Mouse (Mus musculus) spleen, postnatal 4 days (tissue): ENCODE measurements around the gene Wwtr1.

Experiments used
- DNase-seq, 2 experiments: peaks; one replicate each; pipeline ENCODE4 v3.0.0; 2022; ENCODE audit warnings: low spot score in 2 of 2

The Wwtr1 gene

GRCm38 (mm10) chr3:57558761-57559160 lies 16.9 kb downstream of the Wwtr1 start:
- no peak for DNase-seq

GRCm38 (mm10) chr3:57557408-57557807 lies 18.3 kb downstream of the Wwtr1 start:
- no peak for DNase-seq

DNA sequence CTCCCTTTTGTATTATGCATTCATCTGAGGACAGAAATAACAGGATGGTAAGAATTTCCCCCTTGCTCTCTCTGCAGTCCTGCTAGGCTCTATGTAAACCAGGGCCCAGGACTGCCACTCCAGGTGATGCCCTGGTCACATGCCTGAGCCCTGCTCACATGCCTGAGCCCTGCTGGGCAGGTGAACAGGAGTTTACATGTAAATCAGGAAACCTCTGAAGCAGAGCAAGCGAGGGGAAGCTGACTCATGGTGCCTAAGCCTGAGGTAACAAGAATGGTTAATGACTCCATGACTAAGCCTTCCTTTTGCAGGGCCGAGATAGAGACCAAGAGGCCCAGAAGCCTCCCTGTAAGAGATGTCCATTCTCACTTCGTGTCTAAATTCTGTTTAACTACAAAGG lies 20.1 kb downstream of the Wwtr1 start:
- no peak for DNase-seq

DNA sequence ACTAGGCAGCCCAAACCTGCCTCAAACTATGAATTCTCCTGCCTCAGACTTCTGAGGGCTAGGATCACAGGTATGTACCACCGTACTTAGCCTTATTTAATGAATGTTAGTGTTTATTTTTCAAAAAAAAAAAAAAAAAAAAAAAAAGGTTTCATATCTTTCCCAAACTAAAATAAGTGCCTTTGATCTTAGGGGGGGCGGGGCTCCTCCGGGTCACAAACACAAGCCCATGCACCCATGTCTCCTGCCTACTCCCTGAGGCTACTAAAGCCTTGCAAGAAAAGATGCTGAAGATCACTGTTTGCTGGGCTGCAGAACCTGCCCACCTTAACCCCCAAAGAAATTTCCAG lies 20.8 kb downstream of the Wwtr1 start:
- DNase-seq, result no peak

DNA sequence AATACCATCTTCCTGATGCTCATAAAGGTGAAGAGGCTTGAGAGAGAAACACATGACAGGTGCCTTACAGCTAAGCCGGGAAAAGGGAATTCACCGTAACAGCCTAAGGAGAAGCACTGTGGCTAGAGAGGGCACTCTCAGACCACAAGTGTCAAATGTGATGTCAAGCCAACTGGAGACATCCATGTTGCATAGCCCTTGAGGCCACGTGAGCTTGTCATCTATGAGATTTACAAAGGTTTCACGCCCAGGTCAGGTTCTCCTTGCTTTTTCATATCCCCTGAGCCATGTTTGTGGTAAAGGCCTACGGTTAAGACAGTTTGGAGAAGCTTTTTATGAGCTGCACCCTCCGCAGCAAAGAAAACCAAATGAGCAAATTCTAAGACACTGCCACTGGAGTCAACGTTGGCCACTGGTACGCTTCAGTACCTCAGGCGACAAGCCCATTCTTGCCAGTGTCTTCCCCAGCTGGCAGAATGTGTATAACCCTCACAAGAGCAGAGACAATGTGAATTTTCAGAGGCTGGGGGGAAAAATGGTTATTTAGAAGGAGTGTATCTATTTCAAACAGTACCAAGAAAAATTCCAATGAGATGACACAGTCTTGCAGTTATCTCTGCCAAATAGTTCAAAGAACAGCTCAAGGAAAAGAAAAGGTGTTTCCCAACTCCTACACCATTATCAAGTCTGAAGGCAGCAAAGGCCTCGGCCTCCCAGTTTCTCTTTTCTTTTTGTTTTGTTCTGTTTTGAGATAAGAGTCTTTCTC lies 21.4 kb downstream of the Wwtr1 start:
- DNase-seq, result no peak

DNA sequence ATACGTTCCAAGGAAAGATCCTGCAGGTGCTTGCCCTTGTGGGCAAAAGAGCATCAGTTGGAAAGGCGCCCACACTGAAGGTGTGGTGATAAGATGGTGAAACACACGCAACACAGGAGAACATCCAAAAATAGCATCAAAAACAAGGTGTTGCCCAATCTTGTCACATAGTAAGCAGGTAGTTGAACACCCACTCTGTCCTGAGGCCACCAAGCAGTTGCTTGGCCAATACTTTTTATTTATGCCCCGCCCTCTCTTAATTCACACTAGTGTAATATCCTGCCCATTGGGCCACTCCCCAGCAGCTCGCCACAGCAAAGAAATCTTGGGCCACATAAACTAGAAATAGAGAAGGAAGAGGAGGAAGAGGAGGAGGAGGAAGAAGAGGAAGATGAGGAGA lies 22.6 kb downstream of the Wwtr1 start:
- DNase-seq, result no peak

- no peak for DNase-seq
Observed at GRCm38 (mm10) chr3:57551210-57551609, 24.5 kb downstream of the Wwtr1 start.

DNA sequence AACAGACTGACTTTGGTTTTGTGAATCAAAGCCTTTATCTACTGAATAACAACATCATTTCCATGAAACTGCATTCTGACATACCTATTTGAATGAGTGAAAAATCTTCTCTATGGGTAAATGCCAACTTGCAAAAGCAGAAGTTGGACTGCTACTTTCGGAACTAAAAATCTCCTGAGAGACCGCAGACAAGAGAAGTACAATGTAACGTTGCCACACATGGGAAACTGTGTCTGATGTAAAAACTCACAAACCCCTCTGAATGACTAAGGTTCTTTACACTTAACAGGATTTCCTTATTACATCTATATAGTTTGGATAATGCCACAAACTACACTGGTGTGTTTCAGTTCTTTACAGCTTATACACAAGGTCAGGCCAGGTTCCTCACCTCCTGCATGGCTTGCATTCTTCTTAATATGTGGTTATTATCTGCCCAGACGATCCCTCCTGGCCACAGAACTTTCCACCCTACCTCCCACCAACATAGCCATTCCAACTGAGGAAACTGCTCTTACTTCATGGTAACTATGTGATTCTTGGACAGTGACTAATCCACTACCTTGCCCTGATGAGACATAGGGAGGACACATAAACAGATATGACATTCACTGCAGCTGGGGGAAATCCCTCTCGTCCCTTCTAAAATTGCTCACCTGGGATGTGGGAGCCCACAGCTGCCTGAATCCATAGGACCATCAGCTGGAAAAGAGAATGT lies 25.1 kb downstream of the Wwtr1 start:
- DNase-seq, result no peak

DNA sequence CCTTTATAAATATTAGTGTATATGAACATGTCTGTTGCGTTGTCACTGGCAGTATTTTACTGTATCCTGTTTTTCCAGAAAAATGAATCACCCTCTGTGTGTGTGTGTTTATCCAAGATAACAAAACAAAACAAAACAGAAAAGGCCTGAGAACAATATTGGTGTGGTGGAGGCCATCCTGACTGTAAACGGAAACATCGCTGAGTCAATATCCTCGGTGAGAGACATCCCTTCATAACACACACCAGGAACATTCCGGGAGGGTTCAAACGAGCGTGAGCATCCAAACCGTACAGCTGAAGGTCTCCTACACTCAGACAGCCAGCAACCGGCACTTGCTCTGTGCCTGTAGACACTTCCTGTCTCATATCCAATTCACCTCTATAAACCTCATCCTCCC lies 31.6 kb downstream of the Wwtr1 start:
- DNase-seq, result no peak

DNA sequence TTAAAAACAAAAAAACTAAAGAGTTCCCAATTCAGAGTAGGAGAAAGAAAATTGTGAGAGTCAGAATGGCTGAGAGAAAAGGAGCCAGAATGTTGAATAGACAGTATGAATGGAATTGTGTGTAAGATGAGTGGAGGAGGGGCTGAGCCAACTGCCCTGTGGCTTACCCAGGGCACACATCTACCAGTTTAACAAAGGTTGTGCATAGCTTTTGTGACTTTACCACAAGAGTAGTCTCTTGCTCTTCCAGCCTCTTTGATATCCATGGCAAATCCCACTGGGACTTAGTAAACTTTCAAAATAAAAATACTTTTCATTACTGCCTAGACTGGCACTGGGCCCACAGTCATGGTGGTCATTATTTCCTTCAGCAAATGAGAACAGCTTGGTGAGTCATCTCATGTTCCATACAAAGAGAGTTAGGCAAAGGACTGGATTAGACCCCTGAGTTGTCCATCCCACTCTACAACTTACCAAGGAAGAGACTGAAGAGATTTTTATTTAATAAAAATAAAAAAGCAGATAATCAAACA lies 32.8 kb downstream of the Wwtr1 start:
- DNase-seq, result no peak

GRCm38 (mm10) chr3:57541205-57541604 lies 34.5 kb downstream of the Wwtr1 start:
- no peak for DNase-seq

DNA sequence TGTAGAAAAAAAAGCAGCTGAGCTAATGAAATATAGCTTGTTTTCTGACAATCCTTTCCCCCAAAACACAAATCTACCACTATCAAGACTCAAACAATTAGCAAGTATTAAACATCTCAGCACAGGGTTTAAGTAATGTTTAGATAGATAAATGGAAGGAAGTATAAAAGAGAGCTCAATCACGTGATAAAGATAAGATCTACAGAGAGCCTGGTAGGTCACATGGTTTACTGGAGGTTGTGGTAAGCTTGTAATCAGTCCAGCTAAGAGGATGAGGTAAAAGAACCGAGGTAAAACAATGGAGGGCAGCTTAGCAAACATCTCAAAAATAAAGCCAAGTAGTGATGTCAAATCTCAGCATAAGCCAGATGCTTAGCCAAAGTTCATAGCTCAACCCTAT lies 35.2 kb downstream of the Wwtr1 start:
- DNase-seq, result no peak

DNA sequence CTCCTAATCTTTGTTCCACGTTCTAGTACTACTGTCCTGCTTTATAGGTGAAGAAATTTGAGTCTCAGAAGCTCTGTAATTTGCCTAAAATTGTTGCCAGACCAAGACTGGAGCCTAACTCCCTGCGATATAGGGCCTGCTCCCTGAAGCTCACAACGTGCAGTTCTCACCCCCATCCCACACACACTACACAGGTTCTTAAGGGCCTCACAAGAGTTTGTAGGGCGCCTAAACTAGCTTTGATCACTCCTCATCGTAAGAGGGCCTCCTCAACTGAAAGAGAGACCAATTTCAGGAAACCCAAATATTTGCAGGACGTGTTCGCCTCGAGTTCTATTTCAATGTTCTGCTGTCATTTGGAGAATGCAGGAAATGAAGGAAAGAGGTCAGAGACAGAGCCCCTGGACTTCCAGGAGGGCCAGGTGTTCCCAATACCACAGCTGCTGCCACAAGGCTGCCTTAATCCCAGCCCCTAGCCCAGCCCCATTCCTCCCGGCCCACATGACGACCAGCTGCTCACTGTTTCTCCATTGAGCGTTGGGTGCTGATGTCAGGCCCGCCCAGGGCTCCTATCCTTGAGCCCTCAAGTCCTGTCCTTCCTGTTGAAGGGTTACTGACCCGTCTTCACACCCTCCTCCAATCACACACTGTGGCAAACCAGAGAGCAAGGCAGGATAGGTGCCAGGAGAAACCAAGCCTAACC lies 40.1 kb downstream of the Wwtr1 start:
- DNase-seq, result no peak

DNA sequence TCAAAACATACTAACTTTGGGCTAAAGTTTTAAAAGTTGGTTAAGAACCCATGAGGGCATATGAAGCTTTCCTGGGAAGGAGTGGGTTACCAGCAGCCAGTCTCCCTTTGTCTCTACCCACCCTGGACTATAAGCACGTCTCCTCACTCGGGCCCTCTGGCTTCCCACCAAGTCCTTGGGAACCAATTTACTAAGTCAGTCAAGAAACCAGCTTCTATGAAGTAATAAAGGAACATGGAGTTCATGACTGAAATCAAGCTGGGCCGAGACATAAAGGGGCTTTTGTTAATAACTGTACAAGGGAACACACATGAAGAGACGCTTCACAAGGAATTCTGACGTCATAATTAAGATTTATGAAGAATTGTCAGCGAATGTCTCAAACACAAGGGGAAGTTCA lies 41.3 kb downstream of the Wwtr1 start:
- no peak for DNase-seq

DNA sequence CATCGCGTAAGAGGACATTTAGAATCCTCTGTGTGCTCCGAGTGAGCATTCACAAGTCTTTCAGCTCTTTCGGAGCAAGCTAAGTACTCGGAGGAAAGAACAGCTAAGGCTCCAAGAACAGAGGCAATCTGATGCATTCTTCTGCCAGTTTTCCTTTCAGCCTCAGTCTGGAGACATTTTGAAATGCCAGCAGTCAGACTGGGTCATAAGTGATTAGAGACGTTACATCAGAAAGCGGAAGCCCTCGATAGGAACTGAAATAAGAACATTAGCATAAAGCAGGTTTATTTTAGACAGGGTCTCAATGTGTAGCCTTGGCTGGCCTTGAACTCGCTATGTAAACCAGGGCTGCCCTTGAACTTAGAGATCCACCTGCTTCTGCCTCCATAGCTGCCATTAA lies 41.8 kb downstream of the Wwtr1 start:
- no peak for DNase-seq

GRCm38 (mm10) chr3:57532991-57533725 lies 42.6 kb downstream of the Wwtr1 start:
- no peak for DNase-seq

- no peak for DNase-seq
Observed at GRCm38 (mm10) chr3:57530836-57531235, 44.9 kb downstream of the Wwtr1 start.

- DNase-seq, result no peak
Observed at GRCm38 (mm10) chr3:57530221-57530620, 45.5 kb downstream of the Wwtr1 start.

GRCm38 (mm10) chr3:57527154-57527553 lies 48.6 kb downstream of the Wwtr1 start:
- no peak for DNase-seq

- no peak for DNase-seq
Observed at GRCm38 (mm10) chr3:57523093-57523492, 52.6 kb downstream of the Wwtr1 start.

- DNase-seq, result no peak
Observed at GRCm38 (mm10) chr3:57521876-57522275, 53.8 kb downstream of the Wwtr1 start.

DNA sequence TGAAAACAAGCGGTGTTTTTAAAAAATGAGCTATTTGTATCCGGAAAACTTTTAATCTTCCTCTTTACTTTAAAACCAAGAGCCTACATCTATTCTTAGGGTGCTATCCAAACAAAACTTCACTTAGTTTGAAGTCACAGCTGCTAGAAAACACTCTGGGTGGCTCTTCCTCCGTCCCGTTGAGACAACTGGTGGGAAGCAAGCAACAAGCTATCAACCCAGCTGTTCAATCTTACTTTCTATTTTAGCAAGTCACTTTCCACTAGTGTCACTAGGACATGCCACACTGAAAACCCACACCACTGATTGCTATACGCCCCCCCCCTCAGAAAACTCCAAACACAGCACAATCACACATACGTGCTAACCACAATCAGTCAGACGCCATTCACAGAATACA lies 55.7 kb downstream of the Wwtr1 start:
- no peak for DNase-seq
